Mouse (Mus musculus): ENCODE measurements at regions not wholly inside any gene's neighbourhood (a gene's known extent, or its start where the extent isn't known, plus 50 kb on each side); places are given as distances from the start of the nearest gene placed in this dataset.
A peak's percentile ranks its signal among the peaks of the same experiment; 100 is the strongest.

GRCm38 (mm10) chr10:67339371-67339929 lies 54.3 kb upstream of the Nrbf2 start:
- no peak for DNase-seq

GRCm38 (mm10) chr10:67344722-67345121 lies 59.6 kb upstream of the Nrbf2 start:
- DNase-seq = no peak

- no peak for DNase-seq
Measured at GRCm38 (mm10) chr10:67350956-67351355, 65.9 kb upstream of the Nrbf2 start.

- DNase-seq = no peak
Measured at GRCm38 (mm10) chr10:67360793-67361192, 75.7 kb upstream of the Nrbf2 start.

- no peak for DNase-seq
Measured at GRCm38 (mm10) chr10:67361281-67361680, 76.2 kb upstream of the Nrbf2 start.

- no peak for DNase-seq
Measured at GRCm38 (mm10) chr10:67364595-67364994, 79.5 kb upstream of the Nrbf2 start.

GRCm38 (mm10) chr10:67365158-67365557 lies 80.1 kb upstream of the Nrbf2 start:
- DNase-seq = no peak

GRCm38 (mm10) chr10:67372569-67373161 lies 87.6 kb upstream of the Nrbf2 start:
- no peak for DNase-seq

- no peak for DNase-seq
Measured at GRCm38 (mm10) chr10:67376638-67377037, 91.5 kb upstream of the Nrbf2 start.

GRCm38 (mm10) chr10:67377643-67378223 lies 92.6 kb upstream of the Nrbf2 start:
- DNase-seq = no peak

GRCm38 (mm10) chr10:67380174-67380573 lies 95.1 kb upstream of the Nrbf2 start:
- DNase-seq = no peak

- DNase-seq = no peak
Measured at GRCm38 (mm10) chr10:67383352-67383751, 98.2 kb upstream of the Nrbf2 start.

- DNase-seq = no peak
Measured at GRCm38 (mm10) chr10:67383802-67384567, 98.9 kb upstream of the Nrbf2 start.

- no peak for DNase-seq
Measured at GRCm38 (mm10) chr10:67384568-67384958, 99.5 kb upstream of the Nrbf2 start.

- no peak for DNase-seq
Measured at GRCm38 (mm10) chr10:67385966-67386365, 100.9 kb upstream of the Nrbf2 start.

GRCm38 (mm10) chr10:67388755-67389154 lies 103.7 kb upstream of the Nrbf2 start:
- no peak for DNase-seq

- peak; percentile 46 for DNase-seq
Measured at GRCm38 (mm10) chr10:67400434-67400833, 115.3 kb upstream of the Nrbf2 start.

- no peak for DNase-seq
Measured at GRCm38 (mm10) chr10:67401409-67401808, 116.3 kb upstream of the Nrbf2 start.

GRCm38 (mm10) chr10:67417529-67417928 lies 117.7 kb upstream of the Egr2 start:
- DNase-seq = no peak

- DNase-seq = no peak
Measured at GRCm38 (mm10) chr10:67420761-67421160, 114.5 kb upstream of the Egr2 start.

- DNase-seq = no peak
Measured at GRCm38 (mm10) chr10:67425407-67425806, 109.9 kb upstream of the Egr2 start.

GRCm38 (mm10) chr10:67427220-67427619 lies 108.1 kb upstream of the Egr2 start:
- DNase-seq = no peak

GRCm38 (mm10) chr10:67430805-67431204 lies 104.5 kb upstream of the Egr2 start:
- DNase-seq = no peak

GRCm38 (mm10) chr10:67439042-67439635 lies 96.1 kb upstream of the Egr2 start:
- no peak for DNase-seq

Measured in thymus, postnatal 25 days (tissue).